Mouse (Mus musculus): Measurements from ENCODE around the gene Lgi2. TPM values are rescaled to one million over a fixed set of nuclear protein-coding genes. Genes with fewer than 3 reads are reported as not detected.

The Lgi2 gene
- polyA plus RNA-seq (2014; fragmentation: Nextera tagmentation; extraction: Ambion mirVana), result 2.3 and 2.5 TPM in 2 replicates

- Histone ChIP-seq H3K9ac (peak within 1 kb of the TSS; percentile 62), H3K36me3 (ENCODE audit: insufficient read depth) (no peaks in the 10 kb centered on the region), H3K4me1 (ENCODE audit: insufficient read depth) (peaks cover 7% of the 10 kb centered on the region; the same call in 1 of the 2 replicates), H3K4me3 (ENCODE audit: low read depth, low read length) (peak within 1 kb of the TSS; percentile 62), H3K4me2 (peak within 1 kb of the TSS; percentile 95), H3K27me3 (ENCODE audit: insufficient read depth, low read length) (peaks cover 12% of the 10 kb centered on the region; the same call in 1 of the 2 replicates), H3K9me3 (ENCODE audit: low read depth, low read length) (0 out of 2 replicates have a peak, but pooled peaks cover 7% of the 10 kb centered on the region), H3K27ac (ENCODE audit: low read depth) (no peak within 1 kb of the TSS)
- ATAC-seq (ENCODE audit: insufficient read depth), result peak; percentile 81
- no peak for TF ChIP-seq CTCF (IDR thresholded peaks at IDR 0.05; ENCODE audit: low read depth)
- WGBS, result 1% methylated on average over 69 of the region's 83 CpGs
- DNase-seq, result peak; percentile 66
These were observed at the start of gene Lgi2 for GRCm38 (mm10) chr5:52565813-52566531. Lgi2 (minus strand) TSS chr5:52566462.

- Histone ChIP-seq H3K27ac (ENCODE audit: low read depth) (no peak overlapping the region), H3K27me3 (ENCODE audit: insufficient read depth, low read length) (no peaks in the 10 kb centered on the region; the same call in 1 of the 2 replicates), H3K9ac (no peak overlapping the region), H3K4me3 (ENCODE audit: low read depth, low read length) (no peak overlapping the region), H3K9me3 (ENCODE audit: low read depth, low read length) (no peaks in the 10 kb centered on the region), H3K4me2 (no peak overlapping the region), H3K4me1 (ENCODE audit: insufficient read depth) (peaks cover 8% of the 10 kb centered on the region; the same call in 1 of the 2 replicates), H3K36me3 (ENCODE audit: insufficient read depth) (no peaks in the 10 kb centered on the region)
- WGBS, result 64% methylated on average over 9 of the region's 9 CpGs
- no peak for ATAC-seq (ENCODE audit: insufficient read depth)
- TF ChIP-seq CTCF (IDR thresholded peaks at IDR 0.05; ENCODE audit: low read depth), result no peak
- DNase-seq, result no peak
These were observed 49.2 kb upstream of the Lgi2 start for GRCm38 (mm10) chr5:52615421-52615820.

- no peaks in the 10 kb centered on the region; the same call in 1 of the 2 replicates for H3K27me3 ChIP-seq (ENCODE audit: insufficient read depth, low read length)
- 69% methylated on average over 4 of the region's 4 CpGs for WGBS
- DNase-seq, result no peak
- no peak overlapping the region for H3K9ac ChIP-seq
- TF ChIP-seq CTCF (IDR thresholded peaks at IDR 0.05; ENCODE audit: low read depth), result no peak
- H3K4me2 ChIP-seq, result no peak overlapping the region
- H3K27ac ChIP-seq (ENCODE audit: low read depth), result no peak overlapping the region
- H3K4me3 ChIP-seq (ENCODE audit: low read depth, low read length), result no peak overlapping the region
- peaks cover 8% of the 10 kb centered on the region; the same call in 1 of the 2 replicates for H3K4me1 ChIP-seq (ENCODE audit: insufficient read depth)
- no peak for ATAC-seq (ENCODE audit: insufficient read depth)
- no peaks in the 10 kb centered on the region for H3K9me3 ChIP-seq (ENCODE audit: low read depth, low read length)
- H3K36me3 ChIP-seq (ENCODE audit: insufficient read depth), result no peaks in the 10 kb centered on the region
These were observed 48.4 kb upstream of the Lgi2 start for GRCm38 (mm10) chr5:52614686-52615085.

- H3K27ac ChIP-seq (ENCODE audit: low read depth), result no peak overlapping the region
- WGBS, result 85% methylated on average over 8 of the region's 8 CpGs
- H3K4me2 ChIP-seq, result no peak overlapping the region
- H3K4me1 ChIP-seq (ENCODE audit: insufficient read depth), result no peaks in the 10 kb centered on the region
- no peak for ATAC-seq (ENCODE audit: insufficient read depth)
- H3K9ac ChIP-seq, result no peak overlapping the region
- no peaks in the 10 kb centered on the region for H3K36me3 ChIP-seq (ENCODE audit: insufficient read depth)
- DNase-seq, result no peak
- no peak overlapping the region for H3K4me3 ChIP-seq (ENCODE audit: low read depth, low read length)
- H3K9me3 ChIP-seq (ENCODE audit: low read depth, low read length), result no peaks in the 10 kb centered on the region
- no peak for TF ChIP-seq CTCF (IDR thresholded peaks at IDR 0.05; ENCODE audit: low read depth)
- no peaks in the 10 kb centered on the region for H3K27me3 ChIP-seq (ENCODE audit: insufficient read depth, low read length)
These were observed 46.5 kb upstream of the Lgi2 start for GRCm38 (mm10) chr5:52612776-52613175.

- no peaks in the 10 kb centered on the region for H3K9me3 ChIP-seq (ENCODE audit: low read depth, low read length)
- H3K36me3 ChIP-seq (ENCODE audit: insufficient read depth), result no peaks in the 10 kb centered on the region
- WGBS, result 64% methylated on average over 10 of the region's 10 CpGs
- TF ChIP-seq CTCF (IDR thresholded peaks at IDR 0.05; ENCODE audit: low read depth), result no peak
- no peak overlapping the region for H3K4me3 ChIP-seq (ENCODE audit: low read depth, low read length)
- DNase-seq (no peak), ATAC-seq (ENCODE audit: insufficient read depth) (no peak)
- H3K9ac ChIP-seq, result no peak overlapping the region
- no peaks in the 10 kb centered on the region for H3K4me1 ChIP-seq (ENCODE audit: insufficient read depth)
- no peak overlapping the region for H3K4me2 ChIP-seq
- no peaks in the 10 kb centered on the region for H3K27me3 ChIP-seq (ENCODE audit: insufficient read depth, low read length)
- no peak overlapping the region for H3K27ac ChIP-seq (ENCODE audit: low read depth)
These were observed 45.1 kb upstream of the Lgi2 start for GRCm38 (mm10) chr5:52611315-52611895.

DNA sequence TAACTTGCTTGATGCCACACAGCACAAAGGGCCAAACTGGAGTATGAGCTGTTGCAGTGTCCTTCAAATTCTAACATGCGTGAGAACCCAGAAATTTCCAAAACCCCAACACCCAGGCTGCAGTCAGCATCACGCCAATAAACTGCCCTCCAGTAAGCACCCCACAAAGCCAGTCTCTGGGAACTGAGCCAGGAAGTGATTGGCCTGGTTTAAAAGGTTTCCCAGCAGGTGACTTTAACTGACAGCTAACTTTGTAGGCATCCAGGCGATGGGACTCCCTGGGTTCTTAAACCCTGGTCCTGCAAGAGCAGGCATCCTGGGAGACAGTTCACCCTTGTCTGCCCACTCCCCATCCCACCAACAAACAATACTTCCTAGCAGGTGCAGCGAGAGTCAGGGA lies 44.0 kb upstream of the Lgi2 start:
- Histone ChIP-seq H3K4me2 (no peak overlapping the region), H3K4me3 (ENCODE audit: low read depth, low read length) (no peak overlapping the region), H3K4me1 (ENCODE audit: insufficient read depth) (no peaks in the 10 kb centered on the region), H3K9ac (no peak overlapping the region), H3K9me3 (ENCODE audit: low read depth, low read length) (no peaks in the 10 kb centered on the region), H3K27ac (ENCODE audit: low read depth) (no peak overlapping the region), H3K27me3 (ENCODE audit: insufficient read depth, low read length) (no peaks in the 10 kb centered on the region), H3K36me3 (ENCODE audit: insufficient read depth) (no peaks in the 10 kb centered on the region)
- ATAC-seq (ENCODE audit: insufficient read depth) (no peak), DNase-seq (no peak)
- WGBS, result 69% methylated on average over 4 of the region's 4 CpGs
- no peak for TF ChIP-seq CTCF (IDR thresholded peaks at IDR 0.05; ENCODE audit: low read depth)

GRCm38 (mm10) chr5:52609672-52610071 lies 43.4 kb upstream of the Lgi2 start:
- no peaks in the 10 kb centered on the region for H3K27me3 ChIP-seq (ENCODE audit: insufficient read depth, low read length)
- H3K9me3 ChIP-seq (ENCODE audit: low read depth, low read length), result no peaks in the 10 kb centered on the region
- H3K36me3 ChIP-seq (ENCODE audit: insufficient read depth), result no peaks in the 10 kb centered on the region
- DNase-seq (no peak), ATAC-seq (ENCODE audit: insufficient read depth) (no peak)
- TF ChIP-seq CTCF (IDR thresholded peaks at IDR 0.05; ENCODE audit: low read depth), result no peak
- H3K4me2 ChIP-seq, result no peak overlapping the region
- H3K9ac ChIP-seq, result no peak overlapping the region
- no peaks in the 10 kb centered on the region for H3K4me1 ChIP-seq (ENCODE audit: insufficient read depth)
- H3K4me3 ChIP-seq (ENCODE audit: low read depth, low read length), result no peak overlapping the region
- 42% methylated on average over 10 of the region's 10 CpGs for WGBS
- H3K27ac ChIP-seq (ENCODE audit: low read depth), result no peak overlapping the region

Data from lung, embryonic 14.5 days (tissue).